Mouse (Mus musculus) adrenal gland, adult 10 weeks (tissue): ENCODE results near the gene Prrg1. TPM values are rescaled to one million over a fixed set of nuclear protein-coding genes. Genes with fewer than 3 reads are reported as not detected.

Source experiments
- polyA plus RNA-seq: library from polyadenylated mRNA; stranded (reverse); fragments of 350-450 nt; fragmentation: Illumina TruSeq; extraction: RNeasy Lipid Tissue Mini Kit (QIAGEN cat#74804); gene quantifications from one replicate; pipeline ENCODE4 v1.2.3, GENCODE M21; 2014; ENCODE audit warnings: low read depth, low replicate concordance

Prrg1 gene
- 14.8 TPM for polyA plus RNA-seq

DNA sequence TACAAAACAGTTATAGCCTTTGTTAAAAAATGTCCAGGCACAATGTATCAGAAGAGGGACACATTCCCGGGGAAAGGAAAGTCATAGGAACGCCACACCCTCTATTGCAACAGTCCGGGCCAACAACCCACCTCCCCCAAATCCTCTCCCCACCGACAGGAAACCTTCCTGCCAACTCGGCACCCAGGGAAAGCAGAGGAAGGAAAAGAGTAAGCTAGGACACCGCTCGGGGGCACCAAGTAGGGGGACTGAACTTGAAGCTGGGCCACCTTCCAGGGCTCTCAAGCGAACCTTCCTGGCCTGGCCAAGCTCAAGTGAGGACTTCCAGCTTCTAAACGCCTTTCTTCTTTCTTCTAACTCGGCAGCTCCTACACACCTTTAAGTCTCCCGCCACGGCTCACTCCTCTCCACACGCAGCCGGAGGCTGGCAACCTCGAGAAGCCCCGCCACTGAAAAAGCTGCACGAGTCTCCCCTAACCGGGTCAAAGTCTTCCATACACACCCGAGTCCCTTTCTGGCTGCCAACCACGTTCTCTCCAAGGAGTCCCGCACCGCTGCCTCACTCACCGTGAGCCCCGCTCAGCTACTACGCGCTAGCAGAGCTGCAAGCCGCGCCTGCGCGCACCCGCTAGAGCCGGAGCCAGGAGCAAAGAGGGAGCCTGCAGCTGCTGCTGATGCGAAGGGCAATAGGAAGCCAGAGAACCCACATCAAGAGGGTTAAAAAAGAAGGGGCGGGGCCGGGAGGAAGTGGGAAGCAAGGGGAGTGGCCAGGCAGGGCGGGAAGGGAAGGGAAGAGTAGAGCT lies at the start of gene Prrg1:
Gene Prrg1 (minus strand): TSS at position 695 of the 803 bp plus-strand sequence.

Other genes with a start within 250 kb of the Prrg1 start
- not detected for gene 4930480E11Rik, start 214.3 kb downstream of the Prrg1 start, polyA plus RNA-seq
- not detected for gene Fam47c, start 153.9 kb upstream of the Prrg1 start, polyA plus RNA-seq